Mouse (Mus musculus): ENCODE results near the gene Uaca.

DNA sequence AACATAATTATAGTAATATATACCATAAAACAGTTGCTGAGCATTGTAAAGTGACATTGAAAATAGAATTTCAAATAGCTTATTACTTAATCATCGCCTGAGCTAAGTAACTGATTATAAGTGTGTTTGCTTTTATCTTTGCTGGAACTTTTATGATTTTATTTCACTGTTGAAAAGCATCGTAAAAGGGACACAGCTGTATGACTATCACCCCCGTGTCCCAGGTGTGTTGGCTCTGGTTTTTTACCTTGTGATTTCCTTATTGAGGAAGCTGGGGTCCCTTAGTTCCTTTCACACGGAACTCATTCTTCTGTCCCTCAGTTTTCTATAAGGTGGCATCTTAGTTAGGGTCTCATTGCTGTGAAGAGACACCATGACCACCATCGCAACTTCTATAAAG is 46.7 kb upstream of the Uaca start:
- TF ChIP-seq CTCF (IDR thresholded peaks at IDR 0.05; ENCODE audit: control insufficient read depth, insufficient read depth, insufficient read length) (no peak), CEBPB (IDR thresholded peaks at IDR 0.05; ENCODE audit: low read depth) (no peak), USF1 (IDR thresholded peaks at IDR 0.05; ENCODE audit: low read depth) (no peak), MYOG (IDR thresholded peaks at IDR 0.05; ENCODE audit: control insufficient read depth, extremely low read depth, insufficient read length) (no peak), MAX (IDR thresholded peaks at IDR 0.05) (no peak)

Measured in C2C12 (cell line).